ENCODE assay signal across 8 mouse cellular contexts in the genomic region with DNA sequence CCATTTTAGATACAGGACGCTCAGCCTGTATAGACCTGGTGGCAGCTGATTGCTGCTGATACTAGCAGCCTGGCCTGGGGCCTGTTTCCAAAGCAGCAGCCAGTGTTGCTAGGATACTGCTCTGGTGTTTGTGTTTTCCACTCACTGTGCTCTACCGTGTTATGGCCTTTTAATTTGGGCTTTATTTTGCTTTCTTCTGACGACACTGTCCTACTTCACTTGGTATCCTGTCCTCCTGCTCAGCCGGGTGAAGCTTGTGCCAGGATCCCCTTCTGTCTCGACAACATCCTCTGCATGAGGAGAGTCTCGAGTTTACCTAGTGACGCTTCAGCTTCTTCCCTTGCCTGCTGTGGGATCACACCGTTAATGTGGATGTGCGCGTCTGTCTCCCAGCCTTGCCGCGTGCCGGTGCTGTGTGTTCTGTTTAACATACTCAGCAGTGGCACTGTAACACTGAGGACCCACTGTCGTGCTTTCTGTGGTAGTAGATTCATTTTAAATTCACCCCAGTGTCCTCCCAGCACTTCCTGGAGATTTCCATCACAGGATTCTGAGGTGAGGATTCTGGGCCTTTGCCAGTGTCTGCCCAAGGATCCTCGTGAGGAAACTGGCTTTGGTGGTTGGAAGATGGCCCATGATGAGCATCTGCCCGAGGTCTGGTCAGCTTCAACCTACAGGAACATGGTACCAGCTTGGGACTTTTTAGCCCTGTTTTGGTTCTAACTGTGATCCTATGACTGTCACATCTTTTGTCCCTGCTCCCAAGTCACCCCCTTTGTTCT. TPM values are rescaled to one million over a fixed set of nuclear protein-coding genes. Genes with fewer than 3 reads are reported as not detected.
DNase-seq lines count a peak whose midpoint lies in the region; ATAC-seq and TF ChIP-seq lines count a peak whose summit lies in the region.

No protein-coding gene starts in this region.

- TF ChIP-seq POLR2A in olfactory bulb, adult 2 months (IDR thresholded peaks at IDR 0.05; ENCODE audit: insufficient read depth, low read depth, low read length) = no peak

- no peak for ATAC-seq in megakaryocyte, adult 5-6 weeks (ENCODE audit: poor library complexity, severe bottlenecking)

- intact Hi-C loops in left cerebral cortex, adult 2 months (cut with DNase I) = no loop called here
- intact Hi-C loops in heart, postnatal 36 days (cut with DNase I) = no loop called here
- intact Hi-C loops in left cerebral cortex, postnatal 4 days (cut with DNase I) = no loop called here

- H3K4me1 ChIP-seq in olfactory bulb, adult 2 months (ENCODE audit: control insufficient read depth, insufficient read depth, low read length) = peaks cover 10% of the 10 kb centered on the region

- no peak for DNase-seq in left cerebral cortex, adult 2 months (ENCODE audit: extremely low spot score in 1 of 2, low spot score in 2 of 2)
- no peak for DNase-seq in left cerebral cortex, adult 11 months (ENCODE audit: low spot score)
- DNase-seq in cerebellum, postnatal 10 days = peak; percentile 61 to 63
- peak; percentile 50 to 55 for DNase-seq in heart, postnatal 36 days
- peak; percentile 36 for DNase-seq in left cerebral cortex, postnatal 4 days
- DNase-seq in yolk sac, embryonic 10.5 days (ENCODE audit: low spot score) = no peak

- 22% methylated on average over 16 of the region's 16 CpGs for WGBS in olfactory bulb, adult 2 months

- no peak for TF ChIP-seq CTCF in left cerebral cortex, adult 2 months (IDR thresholded peaks at IDR 0.05)
- no peak for TF ChIP-seq CTCF in olfactory bulb, adult 2 months (IDR thresholded peaks at IDR 0.05; ENCODE audit: insufficient read depth, low read depth, low read length)

- no peak overlapping the region for H3K4me3 ChIP-seq in left cerebral cortex, adult 2 months
- H3K4me3 ChIP-seq in olfactory bulb, adult 2 months (ENCODE audit: insufficient read depth, low read depth, low read length) = no peak overlapping the region

- peak overlapping the region; percentile 1; the same call in 1 of the 2 replicates for H3K27ac ChIP-seq in left cerebral cortex, adult 2 months
- 0 out of 2 replicates have a peak overlapping the region, but pooled peaks have one; percentile 17 for H3K27ac ChIP-seq in olfactory bulb, adult 2 months (ENCODE audit: insufficient read depth, low read depth, low read length)

RNA-seq across cellular contexts. Expression of gene Ubp1, which starts 50.6 kb away (rescaled TPM):
- total RNA-seq in left cerebral cortex, adult 2 months (2021) = 10 to 100 TPM; 74.6 to 82.4 TPM
- total RNA-seq in heart, postnatal 36 days (2021) = 10 to 100 TPM; 24.9 to 25.7 TPM
- 10 to 100 TPM; 81.9 to 88.8 TPM for total RNA-seq in left cerebral cortex, postnatal 4 days (2021)
- polyA plus RNA-seq in olfactory bulb, adult 2 months (2012; ENCODE audit: insufficient read depth, insufficient read length, low replicate concordance, missing spikeins) = not detected in 2 replicates
- 59.3 and 63.4 TPM in 2 replicates for total RNA-seq in megakaryocyte, adult 5-6 weeks (2015)
- total RNA-seq in megakaryocyte, adult 5-6 weeks (2017) = 65.0 and 70.5 TPM in 2 replicates

Comparison
In these comparisons a context has a peak if more than half of its experiments do, and no peak if none do; other contexts are left out.
1. DNase-seq: peak in cerebellum, postnatal 10 days (2 of 2), heart, postnatal 36 days (2 of 2) and left cerebral cortex, postnatal 4 days (single experiment); none in left cerebral cortex, adult 2 months (0 of 2), left cerebral cortex, adult 11 months (single experiment) and yolk sac, embryonic 10.5 days (single experiment).